Mouse (Mus musculus): ENCODE data around the gene Emc6.

DNA sequence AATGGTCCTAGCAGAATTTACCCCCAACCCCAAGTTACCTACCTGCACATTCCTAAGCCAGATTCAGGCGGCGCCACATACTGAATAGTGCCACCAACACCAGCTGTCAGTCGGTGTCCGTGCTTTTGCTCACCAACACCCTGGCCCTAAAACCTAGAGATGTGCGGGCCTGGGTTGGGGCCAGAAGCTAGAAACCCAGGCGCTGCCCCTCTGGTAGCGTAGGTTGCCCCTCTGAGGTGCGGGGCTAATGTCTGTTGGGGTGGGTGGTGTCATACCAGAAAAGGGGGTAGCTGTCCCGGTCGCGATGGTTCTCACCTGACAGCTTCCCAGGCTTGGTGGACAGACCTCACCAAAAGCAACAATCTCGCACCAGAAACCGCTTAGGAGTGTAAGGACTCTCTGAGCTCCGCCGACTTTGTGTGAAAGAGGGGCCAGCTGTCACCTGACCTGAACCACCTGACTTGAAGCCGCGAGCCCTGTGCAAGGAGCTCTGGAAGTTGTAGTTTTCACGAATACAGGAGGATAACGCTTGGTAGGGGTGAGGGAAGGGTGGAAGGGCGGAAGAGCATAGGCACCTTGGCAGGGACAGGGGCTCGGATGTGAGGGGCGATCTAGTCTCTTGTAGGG, 21.9 kb upstream of the Emc6 start, which contains the start of gene Ctns:
- peak; percentile 86 for TF ChIP-seq POLR2A (IDR thresholded peaks at IDR 0.05; ENCODE audit: insufficient read depth, low read depth, low read length)
- TF ChIP-seq CTCF (IDR thresholded peaks at IDR 0.05), result no peak
- 0 out of 2 replicates have a peak, but pooled peaks have one; percentile 73 for TF ChIP-seq EP300 (IDR thresholded peaks at IDR 0.05; ENCODE audit: insufficient read depth, low read depth, low read length)
